8 mouse cellular contexts compared by ENCODE assay signal in the genomic region with DNA sequence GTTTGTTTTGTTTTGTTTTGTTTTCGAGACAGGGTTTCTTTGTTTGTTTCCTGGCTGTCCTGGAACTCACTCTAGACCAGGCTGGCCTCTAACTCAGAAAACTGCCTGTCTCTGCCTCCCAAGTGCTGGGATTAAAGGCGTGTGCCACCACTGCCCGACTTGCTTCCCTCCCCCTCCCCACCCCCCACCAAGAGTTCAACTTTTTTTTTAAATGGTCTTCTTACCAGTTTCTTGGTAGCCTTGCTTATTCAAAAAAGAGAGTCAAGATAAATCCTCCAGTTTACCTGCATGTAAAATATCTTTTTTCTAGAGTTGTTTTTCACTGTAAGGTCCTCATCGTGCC. TPM values are rescaled to one million over a fixed set of nuclear protein-coding genes. Genes with fewer than 3 reads are reported as not detected.
DNase-seq lines count a peak whose midpoint lies in the region; ATAC-seq and TF ChIP-seq lines count a peak whose summit lies in the region.

No protein-coding gene starts in this region.

- peak; percentile 61; the same call in 1 of the 2 replicates for ATAC-seq in kidney, postnatal 0 days (replicated peaks; ENCODE audit: low FRiP score, low read depth)
- ATAC-seq in hindbrain, postnatal 0 days, result peak; percentile 66
- ATAC-seq in midbrain, postnatal 0 days (ENCODE audit: low FRiP score), result 0 out of 2 replicates have a peak, but pooled peaks have one; percentile 38

- peaks cover 28% of the 10 kb centered on the region for H3K36me3 ChIP-seq in kidney, postnatal 0 days (ENCODE audit: insufficient read depth, low read length)
- H3K36me3 ChIP-seq in hindbrain, postnatal 0 days (ENCODE audit: insufficient read depth, low read length), result peaks cover 22% of the 10 kb centered on the region
- H3K36me3 ChIP-seq in midbrain, postnatal 0 days (ENCODE audit: insufficient read depth, low read length), result peaks cover 26% of the 10 kb centered on the region

- H3K27me3 ChIP-seq in kidney, postnatal 0 days (ENCODE audit: insufficient read depth, low read length), result no peaks in the 10 kb centered on the region
- no peaks in the 10 kb centered on the region for H3K27me3 ChIP-seq in hindbrain, postnatal 0 days (ENCODE audit: insufficient read depth, low read length)
- no peaks in the 10 kb centered on the region for H3K27me3 ChIP-seq in midbrain, postnatal 0 days (ENCODE audit: insufficient read depth, low read length)

- DNase-seq in kidney, postnatal 0 days (ENCODE audit: low spot score), result no peak
- no peak for DNase-seq in kidney, postnatal 14 days
- peak; percentile 17 for DNase-seq in c-Kit-positive CD71-positive TER-119-positive erythroid progenitor cells, embryonic 14.5 days (ENCODE audit: low spot score)
- DNase-seq in hindbrain, postnatal 0 days (ENCODE audit: low spot score), result no peak
- no peak for DNase-seq in midbrain, postnatal 0 days (ENCODE audit: low spot score)
- DNase-seq in retina, postnatal 1 day, result no peak
- no peak for DNase-seq in thymus, postnatal 36 days
- no peak for DNase-seq in cerebellum, adult 11-12 months

- peaks cover 6% of the 10 kb centered on the region; the same call in 1 of the 2 replicates for H3K4me1 ChIP-seq in kidney, postnatal 0 days (replicated peaks; ENCODE audit: insufficient read depth, low read length)
- H3K4me1 ChIP-seq in hindbrain, postnatal 0 days (ENCODE audit: insufficient read depth, low read length), result peaks cover 9% of the 10 kb centered on the region
- H3K4me1 ChIP-seq in midbrain, postnatal 0 days (ENCODE audit: insufficient read depth, low read length), result 0 out of 2 replicates have a peak, but pooled peaks cover 6% of the 10 kb centered on the region

- H3K4me3 ChIP-seq in kidney, postnatal 0 days (replicated peaks; ENCODE audit: low read depth, low read length), result peak overlapping the region; percentile 96
- H3K4me3 ChIP-seq in hindbrain, postnatal 0 days (ENCODE audit: low read length), result peak overlapping the region; percentile 88
- H3K4me3 ChIP-seq in midbrain, postnatal 0 days (ENCODE audit: low read depth, low read length), result peak overlapping the region; percentile 94

- TF ChIP-seq CTCF in kidney, postnatal 0 days (IDR thresholded peaks at IDR 0.05; ENCODE audit: low read depth), result no peak
- TF ChIP-seq CTCF in hindbrain, postnatal 0 days (IDR thresholded peaks at IDR 0.05; ENCODE audit: low read depth), result no peak
- no peak for TF ChIP-seq CTCF in midbrain, postnatal 0 days (IDR thresholded peaks at IDR 0.05)

- no peak overlapping the region for H3K27ac ChIP-seq in kidney, postnatal 0 days
- H3K27ac ChIP-seq in hindbrain, postnatal 0 days, result no peak overlapping the region
- H3K27ac ChIP-seq in midbrain, postnatal 0 days (ENCODE audit: low read depth, low read length), result no peak overlapping the region

- H3K9me3 ChIP-seq in kidney, postnatal 0 days (replicated peaks; ENCODE audit: low read length), result 0 out of 2 replicates have a peak, but pooled peaks cover 4% of the 10 kb centered on the region
- no peaks in the 10 kb centered on the region for H3K9me3 ChIP-seq in hindbrain, postnatal 0 days (ENCODE audit: low read length)
- no peaks in the 10 kb centered on the region for H3K9me3 ChIP-seq in midbrain, postnatal 0 days (ENCODE audit: low read length)

- no peak overlapping the region for H3K9ac ChIP-seq in kidney, postnatal 0 days (ENCODE audit: low read depth, low read length)
- H3K9ac ChIP-seq in hindbrain, postnatal 0 days (replicated peaks; ENCODE audit: low read length), result no peak overlapping the region; the same call in 1 of the 2 replicates
- no peak overlapping the region for H3K9ac ChIP-seq in midbrain, postnatal 0 days (replicated peaks; ENCODE audit: low read length, poor library complexity, severe bottlenecking)

- WGBS in kidney, postnatal 0 days, result 17% methylated on average over 4 of the region's 4 CpGs
- WGBS in hindbrain, postnatal 0 days, result 16% methylated on average over 4 of the region's 4 CpGs
- 19% methylated on average over 4 of the region's 4 CpGs for WGBS in midbrain, postnatal 0 days

- peak overlapping the region; percentile 89 for H3K4me2 ChIP-seq in kidney, postnatal 0 days (ENCODE audit: low read length)
- H3K4me2 ChIP-seq in hindbrain, postnatal 0 days (ENCODE audit: low read depth, low read length), result peak overlapping the region; percentile 96
- H3K4me2 ChIP-seq in midbrain, postnatal 0 days (ENCODE audit: low read depth, low read length, poor library complexity, severe bottlenecking), result peak overlapping the region; percentile 40

RNA-seq across cellular contexts. Expression of a gene that starts 0.3 kb away (rescaled TPM):
- polyA plus RNA-seq in kidney, postnatal 0 days (2015; fragmentation: Nextera tagmentation; extraction: Ambion mirVana), result 83.4 and 87.7 TPM in 2 replicates
- total RNA-seq in hindbrain, postnatal 0 days (2014; rRNA removed), result 67.2 and 120 TPM in 2 replicates
- 107 and 108 TPM in 2 replicates for polyA plus RNA-seq in hindbrain, postnatal 0 days (2015; fragmentation: Nextera tagmentation; extraction: Ambion mirVana)
- 51.7 and 62.6 TPM in 2 replicates for total RNA-seq in midbrain, postnatal 0 days (2014; rRNA removed)
- 127 and 133 TPM in 2 replicates for polyA plus RNA-seq in midbrain, postnatal 0 days (2015; fragmentation: Nextera tagmentation; extraction: Ambion mirVana)

RNA-seq across cellular contexts. Expression of a gene that starts 34.6 kb away (rescaled TPM):
- 6.8 and 8.0 TPM in 2 replicates for polyA plus RNA-seq in kidney, postnatal 0 days (2015; fragmentation: Nextera tagmentation; extraction: Ambion mirVana)
- total RNA-seq in hindbrain, postnatal 0 days (2014; rRNA removed), result 17.1 and 18.3 TPM in 2 replicates
- polyA plus RNA-seq in hindbrain, postnatal 0 days (2015; fragmentation: Nextera tagmentation; extraction: Ambion mirVana), result 9.3 and 9.5 TPM in 2 replicates
- 20.1 and 23.6 TPM in 2 replicates for total RNA-seq in midbrain, postnatal 0 days (2014; rRNA removed)
- polyA plus RNA-seq in midbrain, postnatal 0 days (2015; fragmentation: Nextera tagmentation; extraction: Ambion mirVana), result 9.8 and 10.2 TPM in 2 replicates

Comparison
In these comparisons a context has a peak if more than half of its experiments do, and no peak if none do; other contexts are left out.
1. H3K4me2 ChIP-seq: peak in every context shown above with its lines; median percentile 96 in hindbrain, postnatal 0 days; 89 in kidney, postnatal 0 days; 40 in midbrain, postnatal 0 days.